Mouse (Mus musculus) heart, postnatal 14 days (tissue): Measurements from ENCODE around the gene Spats2. TPM values are rescaled to one million over a fixed set of nuclear protein-coding genes. Genes with fewer than 3 reads are reported as not detected.
"Not testable (repeated sequence)": the region's sequence is repeated elsewhere in the genome, so short reads cannot be mapped to it uniquely, and the experiment has no call there.

Source experiments
- DNase-seq, 2 experiments: peaks; one replicate each; pipeline ENCODE4 v3.0.0; 2021 to 2022
- intact Hi-C: fragments of 180-260 bp; cut with DNase I; formaldehyde crosslinking; loops from one replicate; pipeline ENCODE4 v1.15.1; 2025
- total RNA-seq, 2 experiments: library from RNA; stranded (reverse); gene quantifications; 2 replicates each; pipeline ENCODE4 v1.2.3; 2021

Gene Spats2
- total RNA-seq, 2 experiments from 2014 or later, result 11.4 to 12.3 TPM

DNA sequence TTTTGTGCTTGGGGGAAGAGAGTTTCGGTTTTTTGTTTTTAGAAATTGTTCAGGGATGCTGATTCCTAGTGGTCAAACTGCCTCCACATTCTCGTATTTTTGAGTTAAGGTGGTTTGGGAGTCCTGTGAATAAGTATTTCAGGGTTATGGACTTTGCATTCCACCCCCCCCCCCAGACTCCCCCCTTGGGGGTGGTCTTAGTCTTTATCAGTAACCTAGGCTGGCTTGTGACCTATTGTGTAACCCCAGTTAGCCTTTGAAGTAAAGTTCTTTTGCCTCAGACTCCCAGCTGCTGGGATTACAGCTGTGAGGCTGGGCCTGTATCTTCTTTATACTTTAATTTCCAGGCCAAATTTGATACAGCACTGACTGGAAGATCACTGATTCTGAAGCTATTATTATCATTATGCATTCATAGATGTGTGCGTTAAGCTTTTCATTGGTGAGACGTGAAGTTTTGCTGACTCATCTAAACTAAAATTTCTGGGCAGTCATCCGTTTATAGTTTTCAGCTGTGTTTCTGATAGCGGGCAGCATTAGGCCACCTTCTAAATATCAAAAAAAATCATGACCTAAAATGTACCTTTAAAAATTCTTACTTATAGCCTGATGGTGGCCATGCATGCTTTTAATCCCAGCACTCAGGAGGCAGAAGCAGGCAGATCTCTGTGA, 2.3 kb downstream of the Spats2 start:
- DNase-seq, result no peak
- intact Hi-C loops, result no loop called here

DNA sequence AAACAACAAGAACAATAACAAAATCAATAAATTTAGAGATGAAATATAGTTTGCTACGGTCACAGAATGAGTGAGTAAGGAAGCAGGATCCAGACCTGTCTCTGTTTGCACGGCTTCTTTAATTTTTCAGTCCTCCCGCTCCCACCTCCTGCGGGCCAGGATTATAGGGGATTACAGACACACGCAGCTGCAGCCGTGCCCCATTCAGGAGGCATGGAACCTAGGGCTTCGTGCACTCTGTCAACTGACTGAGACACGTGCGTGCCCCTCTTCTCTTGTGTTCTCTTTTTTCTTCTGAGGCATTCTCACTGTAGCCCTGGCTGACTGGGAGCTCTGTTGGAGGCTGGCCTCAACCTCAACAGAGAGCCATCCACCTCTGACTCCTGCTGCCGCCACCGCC, 3.7 kb downstream of the Spats2 start:
- intact Hi-C loops, result no loop called here
- no peak for DNase-seq

DNA sequence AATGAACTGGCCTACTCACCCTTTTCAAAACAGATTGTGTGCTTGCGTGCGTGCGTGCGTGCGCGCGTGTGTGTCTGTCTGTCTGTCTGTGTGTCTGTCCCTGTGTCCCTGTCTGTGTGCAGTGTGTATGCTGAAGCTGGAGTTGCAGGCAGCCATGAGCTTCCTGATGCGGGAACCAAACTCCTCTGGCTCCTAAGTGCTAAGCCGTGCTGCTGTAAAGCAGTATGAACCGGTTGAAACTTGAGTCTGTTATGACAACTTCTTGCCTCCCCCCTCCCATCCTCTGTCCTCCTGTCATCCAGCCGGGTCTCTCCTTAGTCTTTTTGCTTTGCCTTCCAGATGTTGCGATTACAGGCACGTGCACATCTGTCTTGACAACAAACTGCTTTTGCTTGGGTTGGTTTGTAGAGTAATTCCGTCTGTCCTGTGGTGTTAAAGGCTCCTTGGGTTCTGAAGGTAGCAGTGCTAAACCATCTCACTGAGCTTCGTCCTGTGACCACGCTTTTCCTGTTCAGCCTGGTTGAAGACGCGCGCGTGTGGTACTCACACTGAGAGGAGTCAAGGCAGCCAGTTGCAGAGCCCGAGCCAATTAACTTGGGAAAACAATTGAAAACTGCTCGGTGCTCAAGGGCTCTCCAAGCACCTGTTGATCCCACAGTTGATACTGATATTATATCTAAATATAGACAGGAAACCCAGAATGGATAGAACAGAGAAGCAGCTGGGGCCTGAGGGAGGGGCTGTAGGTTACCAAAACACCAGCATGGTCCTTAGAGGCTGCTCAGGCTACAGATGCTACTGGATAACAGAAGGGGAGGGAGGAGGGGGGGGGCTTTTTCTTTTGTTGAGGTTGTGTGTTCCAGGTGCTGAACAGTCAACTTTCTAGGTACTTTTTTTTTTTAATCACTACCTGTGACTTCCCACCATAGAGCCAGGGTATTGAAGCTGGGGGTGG, 4.5 kb downstream of the Spats2 start:
- no peak for DNase-seq
- intact Hi-C loops, result no loop called here

DNA sequence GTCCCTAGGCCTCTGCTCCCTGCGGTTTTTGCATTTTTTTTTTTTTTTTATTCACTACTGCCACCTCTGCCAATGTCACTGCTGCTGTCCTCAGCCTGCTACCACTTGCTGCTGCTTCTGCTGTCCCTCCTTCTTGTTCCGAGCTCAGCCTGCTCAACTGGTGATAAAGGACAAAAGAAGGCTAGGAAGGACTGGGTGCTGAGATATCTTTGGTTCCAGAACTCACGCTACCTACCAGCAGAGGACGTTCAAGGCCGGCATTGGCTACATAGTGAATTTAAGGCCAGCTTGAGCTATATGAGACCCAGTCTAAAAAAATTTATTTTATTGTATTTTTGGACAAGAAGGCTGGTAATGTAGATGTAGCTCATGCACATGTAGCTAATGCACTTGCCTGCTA, 12.7 kb downstream of the Spats2 start:
- intact Hi-C loops, result no loop called here
- no peak for DNase-seq

DNA sequence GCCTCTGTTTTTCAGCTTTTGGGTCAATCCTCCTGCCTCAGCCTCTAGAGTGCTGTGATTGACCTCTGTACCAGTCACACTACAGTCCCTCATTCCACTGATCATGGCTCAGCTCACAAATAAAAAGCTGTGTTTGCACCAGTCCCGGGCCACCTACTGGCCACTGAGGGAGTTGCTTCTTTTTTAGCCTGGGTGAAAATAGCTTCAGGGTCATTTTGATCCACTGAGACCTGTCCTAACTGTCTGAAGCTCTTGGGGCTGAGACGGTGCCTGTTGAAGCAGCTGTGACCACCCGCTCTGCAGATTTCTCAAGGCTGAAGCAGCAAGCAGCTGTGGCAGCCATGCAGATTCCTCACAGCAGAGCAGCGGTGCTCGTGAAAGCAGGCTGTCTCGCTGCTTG, 14.0 kb downstream of the Spats2 start:
- intact Hi-C loops, result no loop called here

DNA sequence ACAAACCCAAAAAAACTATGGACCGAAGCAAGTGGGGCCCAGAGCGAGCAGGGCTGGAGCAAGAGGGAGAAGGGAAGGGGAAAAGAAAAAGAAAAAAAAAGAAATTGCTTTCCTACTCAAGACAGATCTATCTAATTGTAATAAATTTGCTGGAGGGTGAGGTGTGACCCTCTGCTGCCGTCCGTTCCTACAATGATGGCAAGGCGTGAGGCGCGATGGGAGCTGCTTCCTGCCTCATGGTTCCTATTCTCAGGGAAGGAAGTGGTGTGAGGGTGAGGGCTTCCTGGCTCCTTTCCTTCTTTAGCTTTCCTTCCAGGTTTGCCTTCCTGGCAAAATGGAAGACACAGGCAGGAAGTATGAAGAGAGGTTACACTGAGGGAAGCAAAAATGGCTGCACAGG, 24.8 kb downstream of the Spats2 start:
- no peak for DNase-seq
- intact Hi-C loops, result no loop called here

More for the DNA sequence above, 14.0 kb downstream of the Spats2 start:
- DNase-seq, result peak; percentile 34 to 64

DNA sequence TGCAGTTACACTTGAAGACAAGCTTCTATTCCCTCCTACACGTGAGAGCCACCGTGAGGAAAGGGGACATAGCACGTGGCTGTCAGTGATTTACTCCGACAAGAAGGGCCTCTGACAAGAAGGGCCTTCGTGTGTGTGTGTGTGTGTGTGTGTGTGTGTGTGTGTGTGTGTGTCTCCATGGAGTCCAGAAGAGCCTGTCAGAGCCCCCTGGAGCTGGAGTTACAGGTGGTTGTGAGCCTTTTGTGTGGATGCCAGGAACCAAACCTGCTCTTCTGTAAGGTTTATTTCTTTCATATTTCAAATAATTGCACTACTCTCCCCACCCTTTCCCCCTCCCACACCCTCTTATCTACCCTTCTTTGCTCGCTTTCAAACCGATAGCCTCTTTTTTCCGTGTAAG, 25.6 kb downstream of the Spats2 start:
- no peak for DNase-seq
- intact Hi-C loops, result no loop called here

DNA sequence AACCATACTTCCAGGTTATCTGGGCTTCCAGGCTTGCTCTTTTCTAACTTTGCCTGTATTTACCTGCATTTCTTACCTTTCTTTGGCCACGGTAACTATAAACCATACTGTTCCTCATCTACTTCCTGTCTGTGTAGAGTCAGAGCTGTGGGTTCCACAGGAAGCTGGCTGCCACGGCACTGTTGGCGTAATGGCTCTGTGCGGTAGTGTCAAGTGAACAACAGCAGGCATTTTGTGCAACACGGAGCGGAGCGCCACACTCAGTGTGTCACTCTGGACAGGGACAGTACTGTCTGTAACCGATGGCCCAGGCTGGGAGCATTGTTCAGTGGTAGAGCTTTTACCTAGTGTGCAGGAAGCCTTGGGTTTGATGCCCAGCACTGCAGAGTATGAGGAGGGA, 27.8 kb downstream of the Spats2 start:
- intact Hi-C loops, result no loop called here
- DNase-seq, result no peak

DNA sequence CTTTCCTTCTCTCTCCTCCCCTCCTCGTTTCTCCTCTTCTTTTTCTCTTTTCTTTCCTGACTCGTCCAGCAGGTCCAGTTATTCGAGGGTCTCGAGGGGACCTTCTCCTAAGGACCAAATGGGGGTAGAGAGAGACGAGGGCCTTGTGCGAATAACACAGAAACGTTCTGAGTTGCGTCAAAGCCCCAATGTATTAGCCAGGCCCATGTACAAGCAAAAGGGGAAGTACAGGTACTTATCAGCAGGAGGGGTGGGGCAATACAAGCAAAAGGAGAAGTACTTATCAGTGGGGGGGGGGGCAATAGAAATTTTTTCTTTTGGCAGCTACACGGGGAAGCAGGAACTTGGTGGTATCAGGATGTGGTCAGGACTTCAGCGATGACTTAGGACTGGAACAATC, 28.8 kb downstream of the Spats2 start:
- DNase-seq, intact Hi-C loops: not testable (repeated sequence)

DNA sequence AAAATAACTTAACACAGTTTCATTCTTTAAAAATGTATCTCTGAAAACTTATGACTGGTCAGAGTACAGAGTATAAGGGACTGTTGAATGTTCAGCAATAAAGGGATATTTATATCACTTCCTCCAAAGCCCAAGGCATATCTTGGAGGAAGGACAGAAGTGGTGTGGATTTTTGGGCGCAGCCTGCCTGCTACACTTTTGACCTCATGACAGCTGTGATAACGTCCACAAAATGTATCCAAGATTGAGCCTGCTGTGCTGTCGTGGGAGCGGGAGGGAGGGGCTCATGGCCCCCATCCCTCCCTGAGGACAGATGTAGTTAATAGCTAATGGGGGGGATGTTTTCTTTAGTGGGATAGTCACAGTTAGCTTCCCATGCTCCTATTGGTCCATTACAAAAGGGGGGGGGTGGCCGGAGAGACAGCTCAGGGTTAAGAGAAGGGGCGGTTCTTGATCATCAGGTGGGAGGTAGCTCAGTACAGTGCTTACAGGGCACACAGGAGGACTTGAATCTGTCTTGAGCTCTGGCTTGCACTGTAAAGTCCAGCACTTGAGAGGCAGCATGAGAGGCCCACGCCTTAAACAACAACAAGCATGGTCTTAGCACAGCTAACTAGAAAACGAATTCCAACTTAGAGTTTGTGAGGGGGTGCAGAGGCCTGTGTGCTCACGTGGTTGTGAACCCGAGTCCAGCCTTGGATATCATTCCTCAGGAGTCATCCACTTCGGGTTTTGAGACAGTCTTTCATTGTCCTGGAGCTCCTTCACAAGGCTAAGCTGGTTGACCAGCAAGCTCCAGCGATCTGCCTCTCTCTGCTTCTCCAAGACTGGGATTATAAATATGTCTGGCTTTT, 38.0 kb downstream of the Spats2 start:
- no peak for DNase-seq
- intact Hi-C loops, result no loop called here

DNA sequence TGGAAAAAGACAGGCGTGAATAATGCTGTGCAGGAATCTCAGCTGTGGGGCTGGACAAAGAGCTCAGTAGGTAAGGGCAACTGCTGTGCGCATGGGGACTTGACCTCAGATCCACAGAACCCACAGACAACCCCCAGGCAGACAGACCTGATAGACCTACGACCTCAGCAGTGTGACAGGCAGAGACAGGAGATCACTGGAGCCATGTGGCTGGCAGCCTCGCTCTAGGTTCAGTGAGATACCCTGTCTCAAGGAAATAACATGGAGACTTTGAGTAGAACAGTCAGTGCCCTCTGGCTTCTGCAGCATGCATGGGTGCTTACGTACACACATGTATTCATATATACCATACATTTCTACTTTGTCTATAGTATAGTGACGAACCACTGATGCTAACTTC, 46.4 kb downstream of the Spats2 start:
- intact Hi-C loops, result no loop called here
- no peak for DNase-seq

DNA sequence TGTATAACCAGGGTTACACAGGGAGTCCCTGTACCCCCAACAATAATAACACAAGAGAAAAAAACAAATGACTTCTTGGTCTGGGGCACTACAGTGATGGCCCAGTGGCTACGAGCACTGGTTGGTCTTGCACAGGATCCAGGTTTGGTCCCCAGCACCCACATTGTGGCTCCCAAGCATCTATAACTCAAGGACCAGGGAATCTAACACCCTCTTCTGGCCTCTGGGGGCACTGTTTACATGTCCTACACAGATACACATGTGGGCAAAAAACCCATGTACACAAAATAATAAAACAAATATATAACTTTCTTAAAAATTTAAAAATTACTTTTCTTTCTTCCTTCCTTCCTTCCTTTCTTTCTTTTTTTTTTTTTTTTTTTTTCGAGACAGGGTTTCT, 53.9 kb downstream of the Spats2 start:
- intact Hi-C loops, result no loop called here
- DNase-seq, result no peak

DNA sequence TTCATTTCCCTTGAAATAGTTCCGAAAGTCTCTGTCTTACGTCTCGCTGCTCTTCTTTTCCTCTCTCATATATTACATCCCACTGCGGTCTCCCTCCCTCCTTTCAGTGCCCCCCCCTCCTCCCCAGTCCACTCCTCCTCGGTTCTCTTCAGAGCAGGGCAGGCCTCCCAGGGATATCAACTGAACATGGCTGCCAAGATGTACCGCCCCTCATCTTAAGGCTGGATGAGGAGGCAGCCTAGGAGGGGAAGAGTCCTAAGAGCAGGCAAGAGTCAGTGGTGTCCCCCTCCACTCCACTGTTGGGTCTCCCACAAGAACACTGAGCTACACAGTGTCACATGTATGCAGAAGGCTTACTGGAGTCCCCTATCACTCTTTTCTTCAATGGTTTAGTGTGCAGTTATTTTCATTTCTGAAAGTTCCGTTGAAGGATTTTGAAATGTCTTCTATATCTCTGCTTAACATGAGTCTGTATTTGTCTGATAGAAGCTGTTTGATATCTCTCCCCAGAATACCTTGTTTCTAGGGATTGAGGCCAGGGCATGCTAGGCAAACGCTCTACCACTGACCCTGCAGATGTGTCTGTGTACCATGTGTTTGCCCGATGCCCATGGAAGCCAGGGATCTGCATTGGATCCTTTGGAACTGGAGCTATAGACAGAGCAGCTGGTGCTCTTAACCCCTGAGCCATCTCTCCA, 58.6 kb downstream of the Spats2 start:
- intact Hi-C loops, result no loop called here
- no peak for DNase-seq

DNA sequence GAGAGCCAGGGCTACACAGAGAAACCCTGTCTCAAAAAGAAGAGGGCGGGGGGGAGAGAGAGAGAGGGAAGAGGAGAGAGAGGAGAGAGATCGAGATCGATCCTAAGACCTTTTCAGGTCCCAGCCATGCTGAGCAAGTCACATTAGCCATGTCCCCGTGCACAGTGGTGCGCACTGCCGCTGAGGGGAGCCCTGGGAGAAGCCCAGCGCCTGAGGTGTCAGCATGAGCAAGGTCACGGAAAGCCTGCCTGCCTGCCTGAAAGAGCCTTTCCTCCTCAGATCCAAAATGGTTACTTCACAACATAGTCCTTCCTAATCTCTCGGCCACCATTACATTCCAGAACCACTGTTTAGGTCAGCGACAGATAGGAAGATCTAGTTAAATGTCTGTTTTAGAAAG, 68.6 kb downstream of the Spats2 start:
- intact Hi-C loops, result no loop called here
- no peak for DNase-seq

DNA sequence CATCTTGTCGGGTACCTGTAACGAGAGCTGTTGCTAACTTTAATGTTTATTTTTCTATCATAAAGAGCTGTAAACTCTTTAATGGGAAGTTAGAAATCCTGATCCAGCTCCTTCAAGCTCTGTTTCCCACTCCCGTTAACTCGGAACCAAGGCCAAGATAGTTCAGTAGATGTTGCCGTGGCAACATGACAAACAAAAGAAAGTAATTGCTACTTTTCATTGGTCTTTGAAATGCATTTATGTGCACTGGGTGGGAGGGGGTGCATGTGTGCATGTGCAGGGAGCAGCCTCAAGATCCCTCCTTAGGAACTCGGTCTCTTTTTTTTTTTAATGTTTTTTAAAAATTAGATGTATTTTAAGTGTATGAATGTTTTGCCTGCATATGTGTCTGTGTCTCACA, 69.3 kb downstream of the Spats2 start:
- intact Hi-C loops, result loop anchor here (5.0 kb wide), 2 partner anchors 113 to 143 kb away; no protein-coding TSS in a partner anchor
- DNase-seq, result no peak

DNA sequence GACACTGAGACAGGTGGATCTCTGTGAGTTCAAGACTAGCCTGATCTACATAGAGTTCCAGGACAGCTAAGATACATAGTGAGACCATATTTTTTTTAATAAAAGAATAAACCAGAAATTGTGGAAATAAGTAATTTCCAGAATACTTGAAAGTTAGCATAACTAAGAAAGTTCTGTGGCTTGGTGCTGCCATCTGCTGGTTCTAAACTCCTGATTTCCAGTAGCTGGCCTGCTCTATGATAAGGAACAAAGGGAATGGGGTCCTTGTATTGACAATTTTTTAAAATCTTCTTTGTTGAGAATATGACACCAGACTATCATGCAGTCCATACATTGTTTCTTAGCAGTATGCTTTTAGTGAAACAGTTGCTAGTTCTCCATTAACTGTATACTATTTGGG, 73.0 kb downstream of the Spats2 start:
- intact Hi-C loops, result loop anchor here (5.0 kb wide), 2 partner anchors 116 to 146 kb away; no protein-coding TSS in a partner anchor
- DNase-seq, result peak; percentile 24 to 62

DNA sequence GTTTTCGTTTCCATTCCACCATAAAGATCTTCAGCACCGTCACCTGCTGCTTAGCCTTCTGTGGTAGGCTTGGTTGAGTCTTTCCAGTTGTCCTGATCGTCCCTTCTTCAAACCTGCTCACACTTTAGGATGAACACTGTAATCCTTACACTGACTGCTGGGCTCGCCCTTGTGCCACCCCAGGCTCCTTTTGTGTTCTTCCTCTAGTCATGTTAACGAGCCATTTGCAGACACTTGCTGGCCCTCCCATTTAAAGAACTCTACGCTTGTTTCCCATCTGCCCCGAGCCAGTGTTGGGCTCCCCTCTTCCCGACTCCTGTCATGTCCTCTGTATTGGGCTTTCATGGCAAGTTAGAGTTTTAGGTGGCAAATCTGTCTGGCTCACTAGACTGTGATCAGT, 80.2 kb downstream of the Spats2 start:
- no peak for DNase-seq
- intact Hi-C loops, result no loop called here

DNA sequence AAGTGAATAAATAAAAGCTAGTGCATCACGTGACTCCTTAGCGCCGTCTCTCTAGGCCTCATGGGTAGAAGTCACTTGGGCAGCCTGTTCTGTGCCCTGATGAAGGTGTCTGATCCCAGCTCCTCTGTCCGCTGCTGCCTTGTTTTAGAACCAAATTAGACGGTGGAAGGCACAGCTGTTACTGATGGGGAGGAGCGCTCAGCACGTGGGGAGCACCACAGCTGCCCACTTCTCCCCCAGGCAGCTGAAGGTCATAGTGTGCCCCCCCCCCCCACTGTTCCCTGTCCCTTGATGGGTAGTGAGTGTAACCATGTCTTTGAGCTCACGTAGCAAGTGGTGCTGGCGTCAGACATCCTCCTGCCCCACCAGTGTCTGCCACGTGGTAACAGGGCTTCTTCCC, 87.5 kb downstream of the Spats2 start:
- DNase-seq, result no peak
- intact Hi-C loops, result no loop called here

DNA sequence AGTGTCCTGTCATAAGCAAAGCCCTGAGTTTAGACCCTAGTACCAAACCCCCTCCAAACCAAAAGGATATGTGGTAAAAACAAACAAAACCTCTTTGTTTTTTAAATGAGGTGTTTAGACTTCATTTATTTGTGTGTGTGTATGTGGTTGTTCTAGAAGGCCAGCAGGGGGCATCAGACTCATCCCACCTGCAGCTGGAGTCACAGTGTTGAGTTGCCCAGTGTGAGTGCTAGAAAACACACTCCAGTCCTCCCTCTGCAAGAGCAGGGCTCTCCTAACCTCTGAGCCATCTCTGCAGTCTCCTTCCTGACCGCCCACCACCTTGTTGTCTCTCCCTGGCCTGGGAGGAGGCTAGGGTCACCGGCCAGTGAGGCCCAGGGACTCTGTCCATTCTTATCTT, 89.2 kb downstream of the Spats2 start:
- no peak for DNase-seq
- intact Hi-C loops, result loop anchor here (2.0 kb wide), 1 partner anchor 50 kb away; no protein-coding TSS in a partner anchor
